18 mouse cellular contexts compared by ENCODE assay signal in genomic region chr14:21287726-21288442, GRCm38 (mm10).
A peak's percentile ranks its signal among the peaks of the same experiment; 100 is the strongest.
DNase-seq lines count a peak whose midpoint lies in the region; ATAC-seq and TF ChIP-seq lines count a peak whose summit lies in the region.
"Had no signal": no experiment of that assay in that cellular context is flagged by ENCODE, and none has a peak within 500 bp of the region (broad histone marks: within the 10 kb centered on the region; RNA-seq: fewer than 3 reads in every experiment).

No protein-coding gene starts in this region.

- H3K27ac ChIP-seq in forebrain, embryonic 13.5 days: peak overlapping the region; percentile 48; the same call in 1 of the 2 replicates
- no peak overlapping the region for H3K27ac ChIP-seq in forebrain, postnatal 0 days (ENCODE audit: low read depth, low read length)
- peak overlapping the region; percentile 85 for H3K27ac ChIP-seq in limb, embryonic 11.5 days (replicated peaks; ENCODE audit: low read depth, low read length)
- H3K27ac ChIP-seq: gastrocnemius, adult 2 months; hindbrain, embryonic 13.5 days; left cerebral cortex, adult 2 months; liver, embryonic 13.5 days; midbrain, embryonic 10.5 days had no signal

- no peak for DNase-seq in forebrain, postnatal 0 days
- DNase-seq in embryo, embryonic 9.5 days (ENCODE audit: extremely low spot score): peak; percentile 12
- peak; percentile 73 for DNase-seq in limb, embryonic 11.5 days (ENCODE audit: low spot score)
- DNase-seq in thymus, postnatal 14 days: peak; percentile 54
- DNase-seq in cerebellum, adult 9-10 months: no peak
- no peak for DNase-seq in gastrocnemius, postnatal 14 days
- DNase-seq in adrenal gland, postnatal 25 days: no peak
- DNase-seq: adrenal gland, adult 8-10 months; cerebellum, adult 9-11 months; gastrocnemius, adult 2 months; kidney, adult 2 months; liver, embryonic 13.5 days; lung, postnatal 10 days; right cerebral cortex, adult 18-20 months had no signal

- no peaks in the 10 kb centered on the region for H3K36me3 ChIP-seq in forebrain, embryonic 13.5 days (ENCODE audit: poor library complexity, severe bottlenecking)
- H3K36me3 ChIP-seq in forebrain, postnatal 0 days (ENCODE audit: insufficient read depth): no peaks in the 10 kb centered on the region
- H3K36me3 ChIP-seq in limb, embryonic 11.5 days (ENCODE audit: control insufficient read depth, insufficient read depth, low read length): no peaks in the 10 kb centered on the region
- H3K36me3 ChIP-seq: hindbrain, embryonic 13.5 days; liver, embryonic 13.5 days; midbrain, embryonic 10.5 days had no signal

- H3K27me3 ChIP-seq in forebrain, embryonic 13.5 days: no peaks in the 10 kb centered on the region
- H3K27me3 ChIP-seq in forebrain, postnatal 0 days (ENCODE audit: insufficient read depth, low read length): no peaks in the 10 kb centered on the region
- H3K27me3 ChIP-seq in limb, embryonic 11.5 days (ENCODE audit: control insufficient read depth, insufficient read depth, low read length): no peaks in the 10 kb centered on the region
- H3K27me3 ChIP-seq: hindbrain, embryonic 13.5 days; liver, embryonic 13.5 days had no signal

- no peak for ATAC-seq in forebrain, embryonic 13.5 days
- no peak for ATAC-seq in forebrain, postnatal 0 days
- peak; percentile 83 for ATAC-seq in limb, embryonic 11.5 days (ENCODE audit: insufficient number of reproducible peaks, low FRiP score, low TSS enrichment, low read depth)

- H3K4me2 ChIP-seq in forebrain, embryonic 13.5 days: no peak overlapping the region
- H3K4me2 ChIP-seq in forebrain, postnatal 0 days (ENCODE audit: low read depth): no peak overlapping the region
- peak overlapping the region; percentile 1; the same call in 1 of the 2 replicates for H3K4me2 ChIP-seq in limb, embryonic 11.5 days (ENCODE audit: low read depth, severe bottlenecking)
- H3K4me2 ChIP-seq: hindbrain, embryonic 13.5 days; liver, embryonic 13.5 days had no signal

- intact Hi-C loops in gastrocnemius, postnatal 14 days (cut with DNase I; ENCODE audit: low total_unique reads): no loop called here

- H3K4me3 ChIP-seq in forebrain, embryonic 13.5 days: no peak overlapping the region
- H3K4me3 ChIP-seq in forebrain, postnatal 0 days (ENCODE audit: low read depth, low read length): no peak overlapping the region
- H3K4me3 ChIP-seq in limb, embryonic 11.5 days (ENCODE audit: low read depth, low read length): no peak overlapping the region
- H3K4me3 ChIP-seq: gastrocnemius, adult 2 months; hindbrain, embryonic 13.5 days; left cerebral cortex, adult 2 months; liver, embryonic 13.5 days; midbrain, embryonic 10.5 days had no signal

- no peak overlapping the region for H3K9ac ChIP-seq in forebrain, embryonic 13.5 days
- H3K9ac ChIP-seq in forebrain, postnatal 0 days: no peak overlapping the region
- no peak overlapping the region for H3K9ac ChIP-seq in limb, embryonic 11.5 days (ENCODE audit: low read length)
- H3K9ac ChIP-seq: hindbrain, embryonic 13.5 days; liver, embryonic 13.5 days had no signal

- no peak for TF ChIP-seq CTCF in forebrain, postnatal 0 days (IDR thresholded peaks at IDR 0.05; ENCODE audit: low read depth)

- WGBS in forebrain, embryonic 13.5 days: 74% methylated on average over 9 of the region's 9 CpGs
- WGBS in forebrain, postnatal 0 days: 61% methylated on average over 9 of the region's 9 CpGs
- 12% methylated on average over 9 of the region's 9 CpGs for WGBS in limb, embryonic 11.5 days

- no peaks in the 10 kb centered on the region for H3K9me3 ChIP-seq in forebrain, embryonic 13.5 days (replicated peaks)
- no peaks in the 10 kb centered on the region for H3K9me3 ChIP-seq in forebrain, postnatal 0 days (ENCODE audit: low read length)
- H3K9me3 ChIP-seq in limb, embryonic 11.5 days (ENCODE audit: control insufficient read depth, low read length): no peaks in the 10 kb centered on the region
- H3K9me3 ChIP-seq: hindbrain, embryonic 13.5 days; liver, embryonic 13.5 days; midbrain, embryonic 10.5 days had no signal

- peaks cover 37% of the 10 kb centered on the region for H3K4me1 ChIP-seq in forebrain, embryonic 13.5 days
- H3K4me1 ChIP-seq in forebrain, postnatal 0 days (ENCODE audit: insufficient read depth): no peaks in the 10 kb centered on the region
- peaks cover 28% of the 10 kb centered on the region for H3K4me1 ChIP-seq in limb, embryonic 11.5 days (ENCODE audit: control insufficient read depth, insufficient read depth, low read length)
- H3K4me1 ChIP-seq: hindbrain, embryonic 13.5 days; liver, embryonic 13.5 days; midbrain, embryonic 10.5 days had no signal

Comparison
In these comparisons a context has a peak if more than half of its experiments do, and no peak if none do; other contexts are left out.
1. DNase-seq: peak in embryo, embryonic 9.5 days (single experiment), limb, embryonic 11.5 days (single experiment) and thymus, postnatal 14 days (single experiment); none in forebrain, postnatal 0 days (single experiment), cerebellum, adult 9-10 months (single experiment), gastrocnemius, postnatal 14 days (single experiment) and adrenal gland, postnatal 25 days (single experiment).